Mouse (Mus musculus) stomach, embryonic 16.5 days (tissue): ENCODE measurements at regions not wholly inside any gene's neighbourhood (a gene's known extent, or its start where the extent isn't known, plus 50 kb on each side); places are given as distances from the start of the nearest gene placed in this dataset.

Experiments
- ATAC-seq: fragments of 200-750 bp; cut with Nextera tagmentation; 2 replicates; pipeline ENCODE4 v1.8.0; 2017; ENCODE audit warnings: moderate number of reproducible peaks, moderate TSS enrichment; ENCODE audit not compliant: insufficient read depth, low FRiP score
- H3K27ac ChIP-seq: fragments of 300-500 bp; sonication (generic); 2 replicates; pipeline ENCODE4 v1.5.1; 2014; ENCODE audit warnings: low read length
- H3K27me3 ChIP-seq: fragments of 300-500 bp; sonication (generic); 2 replicates; pipeline ENCODE4 v1.6.1; 2014; ENCODE audit warnings: low read length, control low read depth, mixed read lengths; ENCODE audit not compliant: control insufficient read depth, insufficient read depth
- H3K36me3 ChIP-seq: fragments of 300-500 bp; sonication (generic); 2 replicates; pipeline ENCODE4 v1.6.1; 2014; ENCODE audit warnings: low read length; ENCODE audit not compliant: control insufficient read depth, insufficient read depth
- H3K4me1 ChIP-seq: fragments of 300-500 bp; sonication (generic); 2 replicates; pipeline ENCODE4 v1.6.1; 2014; ENCODE audit warnings: low read length, control low read depth, mixed read lengths; ENCODE audit not compliant: control insufficient read depth, insufficient read depth
- H3K4me2 ChIP-seq: fragments of 300-500 bp; sonication (generic); 2 replicates; pipeline ENCODE4 v1.6.1; 2014; ENCODE audit warnings: low read depth, low read length, mixed read lengths
- H3K4me3 ChIP-seq: fragments of 300-500 bp; sonication (generic); replicated peaks from 2 replicates; pipeline ENCODE4 v1.5.1; 2014; ENCODE audit warnings: mild to moderate bottlenecking, low read length
- H3K9ac ChIP-seq: fragments of 300-500 bp; sonication (generic); 2 replicates; pipeline ENCODE4 v1.6.1; 2014; ENCODE audit warnings: low read length
- H3K9me3 ChIP-seq: fragments of 300-500 bp; sonication (generic); replicated peaks from 2 replicates; pipeline ENCODE4 v1.6.1; 2016; ENCODE audit warnings: low read length, control low read depth; ENCODE audit not compliant: control insufficient read depth
- WGBS: fragments of 180-500 bp; shearing (Covaris S2); extraction: QIAGEN DNeasy Blood & Tissue Kit; methylation state at CpG from one replicate; pipeline ENCODE4 v1.1.7; 2014; 5-methylcytosine and 5-hydroxymethylcytosine counted together

DNA sequence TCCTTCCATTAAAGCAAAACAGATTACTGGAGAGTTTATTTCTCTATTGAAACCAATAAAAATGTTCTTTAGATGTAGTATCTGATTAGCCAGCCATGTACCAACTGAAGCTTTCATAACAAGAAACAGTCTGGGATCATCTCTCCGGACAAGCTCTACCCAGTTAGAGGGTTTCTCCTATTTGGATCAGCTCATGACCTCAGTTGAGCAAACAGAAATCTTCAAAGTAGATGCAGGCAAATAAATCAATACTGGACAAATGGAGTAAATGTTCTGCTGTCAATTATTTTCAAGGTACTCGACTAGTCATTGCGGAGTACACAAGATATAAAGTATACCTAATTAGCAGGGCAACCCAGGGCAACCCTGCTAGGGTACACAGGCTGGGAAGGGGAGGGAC, 67.4 kb downstream of the Avpr1a start:
- Histone ChIP-seq H3K4me2 (no peak overlapping the region), H3K4me1 (no peaks in the 10 kb centered on the region), H3K27me3 (no peaks in the 10 kb centered on the region), H3K36me3 (no peaks in the 10 kb centered on the region), H3K9ac (no peak overlapping the region), H3K27ac (no peak overlapping the region), H3K9me3 (no peaks in the 10 kb centered on the region), H3K4me3 (no peak overlapping the region)
- no peak for ATAC-seq
- 69% methylated on average over 3 of the region's 3 CpGs for WGBS

GRCm38 (mm10) chr10:122519274-122519790, 71.0 kb downstream of the Avpr1a start:
- ATAC-seq, result no peak
- Histone ChIP-seq H3K4me2 (no peak overlapping the region), H3K36me3 (no peaks in the 10 kb centered on the region), H3K9me3 (no peaks in the 10 kb centered on the region), H3K4me3 (no peak overlapping the region), H3K4me1 (no peaks in the 10 kb centered on the region), H3K27ac (no peak overlapping the region), H3K27me3 (no peaks in the 10 kb centered on the region), H3K9ac (no peak overlapping the region)
- 83% methylated on average over 4 of the region's 4 CpGs for whole genome bisulfite sequencing

GRCm38 (mm10) chr10:122519981-122520380, 71.7 kb downstream of the Avpr1a start:
- Histone ChIP-seq H3K4me2 (no peak overlapping the region), H3K4me1 (no peaks in the 10 kb centered on the region), H3K27me3 (no peaks in the 10 kb centered on the region), H3K36me3 (no peaks in the 10 kb centered on the region), H3K4me3 (no peak overlapping the region), H3K9ac (no peak overlapping the region), H3K9me3 (no peaks in the 10 kb centered on the region), H3K27ac (no peak overlapping the region)
- 80% methylated on average over 7 of the region's 7 CpGs for WGBS
- ATAC-seq, result no peak

DNA sequence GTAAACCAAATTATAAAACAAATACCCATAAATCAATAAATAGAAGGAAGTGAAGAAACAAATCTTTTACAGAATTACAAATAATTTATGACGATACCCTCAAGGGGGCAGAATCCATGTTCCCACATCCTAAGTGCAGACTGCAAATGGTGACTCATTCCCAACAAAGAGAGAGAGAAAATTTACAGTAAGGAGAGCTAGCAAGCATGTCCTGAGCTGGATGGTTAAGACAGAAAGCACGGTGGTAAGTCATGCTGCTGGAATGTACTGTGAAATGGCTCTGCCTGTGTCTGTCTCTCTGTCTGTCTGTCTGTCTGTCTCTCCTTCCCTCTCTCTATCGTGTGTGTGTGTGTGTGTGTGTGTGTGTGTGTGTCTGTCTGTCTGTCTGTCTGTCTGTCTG, 74.3 kb downstream of the Avpr1a start:
- Histone ChIP-seq H3K36me3 (no peaks in the 10 kb centered on the region), H3K9me3 (no peaks in the 10 kb centered on the region), H3K27me3 (no peaks in the 10 kb centered on the region), H3K9ac (no peak overlapping the region), H3K27ac (no peak overlapping the region), H3K4me1 (no peaks in the 10 kb centered on the region), H3K4me2 (no peak overlapping the region), H3K4me3 (no peak overlapping the region)
- ATAC-seq, result no peak
- 52% methylated on average over 3 of the region's 3 CpGs for WGBS

GRCm38 (mm10) chr10:122525360-122525759, 77.1 kb downstream of the Avpr1a start:
- H3K36me3 ChIP-seq, result no peaks in the 10 kb centered on the region
- no peak overlapping the region for H3K9ac ChIP-seq
- 72% methylated on average over 7 of the region's 7 CpGs for WGBS
- no peaks in the 10 kb centered on the region for H3K27me3 ChIP-seq
- no peak for ATAC-seq
- no peaks in the 10 kb centered on the region for H3K4me1 ChIP-seq
- no peak overlapping the region for H3K4me2 ChIP-seq
- no peak overlapping the region for H3K4me3 ChIP-seq
- H3K9me3 ChIP-seq, result no peaks in the 10 kb centered on the region
- no peak overlapping the region for H3K27ac ChIP-seq

GRCm38 (mm10) chr10:122525807-122526206, 77.5 kb downstream of the Avpr1a start:
- Histone ChIP-seq H3K36me3 (no peaks in the 10 kb centered on the region), H3K27me3 (no peaks in the 10 kb centered on the region), H3K9ac (no peak overlapping the region), H3K4me2 (no peak overlapping the region), H3K4me3 (no peak overlapping the region), H3K27ac (no peak overlapping the region), H3K4me1 (no peaks in the 10 kb centered on the region), H3K9me3 (no peaks in the 10 kb centered on the region)
- WGBS, result 67% methylated on average over 6 of the region's 6 CpGs
- ATAC-seq, result no peak

- Histone ChIP-seq H3K36me3 (no peaks in the 10 kb centered on the region), H3K27ac (no peak overlapping the region), H3K4me2 (no peak overlapping the region), H3K4me3 (no peak overlapping the region), H3K4me1 (no peaks in the 10 kb centered on the region), H3K9ac (no peak overlapping the region), H3K27me3 (no peaks in the 10 kb centered on the region), H3K9me3 (no peaks in the 10 kb centered on the region)
- no peak for ATAC-seq
- 67% methylated on average over 10 of the region's 10 CpGs for WGBS
These were observed 79.9 kb downstream of the Avpr1a start for GRCm38 (mm10) chr10:122528222-122528621.

- no peaks in the 10 kb centered on the region for H3K4me1 ChIP-seq
- no peak overlapping the region for H3K4me2 ChIP-seq
- 26% methylated on average over 4 of the region's 4 CpGs for WGBS
- H3K36me3 ChIP-seq, result no peaks in the 10 kb centered on the region
- no peak overlapping the region for H3K27ac ChIP-seq
- H3K27me3 ChIP-seq, result no peaks in the 10 kb centered on the region
- no peak overlapping the region for H3K9ac ChIP-seq
- ATAC-seq, result no peak
- no peaks in the 10 kb centered on the region for H3K9me3 ChIP-seq
- H3K4me3 ChIP-seq, result no peak overlapping the region
These were observed 80.8 kb downstream of the Avpr1a start for GRCm38 (mm10) chr10:122528973-122529703.

DNA sequence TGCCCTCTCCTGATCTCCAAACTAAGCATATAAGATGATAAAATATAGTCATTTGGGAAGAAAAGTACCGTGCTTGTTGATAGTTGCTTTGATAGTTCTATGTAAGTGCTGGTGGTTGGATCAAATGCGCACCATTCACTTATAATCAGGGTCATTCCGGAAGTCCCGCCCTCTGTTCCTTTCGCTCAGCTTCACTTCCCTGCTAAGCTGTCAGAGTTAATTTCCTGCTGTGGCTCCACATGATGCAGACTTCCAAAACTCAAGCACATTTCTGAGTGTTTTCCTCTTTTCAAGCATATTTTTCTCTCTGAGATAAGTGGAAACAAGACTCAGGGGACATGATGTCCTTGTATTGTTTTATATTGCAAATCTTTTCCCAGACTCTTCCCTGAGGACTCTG, 86.4 kb downstream of the Avpr1a start:
- Histone ChIP-seq H3K27ac (no peak overlapping the region), H3K9me3 (no peaks in the 10 kb centered on the region), H3K9ac (no peak overlapping the region), H3K4me1 (no peaks in the 10 kb centered on the region), H3K27me3 (no peaks in the 10 kb centered on the region), H3K4me2 (no peak overlapping the region), H3K36me3 (no peaks in the 10 kb centered on the region), H3K4me3 (no peak overlapping the region)
- ATAC-seq, result no peak
- WGBS, result 78% methylated on average over 5 of the region's 5 CpGs
